ENCODE assay signal across 7 mouse cellular contexts in genomic region chr6:30357561-30358177, GRCm38 (mm10). TPM values are rescaled to one million over a fixed set of nuclear protein-coding genes. Genes with fewer than 3 reads are reported as not detected.
A peak's percentile ranks its signal among the peaks of the same experiment; 100 is the strongest.
DNase-seq lines count a peak whose midpoint lies in the region; ATAC-seq lines count a peak whose summit lies in the region.

No protein-coding gene starts in this region.

- peak; percentile 84 for DNase-seq in T-cell, adult 2 months (ENCODE audit: low spot score)
- peak; percentile 72 to 86 for DNase-seq in cerebellum, adult 18-20 months
- DNase-seq in left cerebral cortex, postnatal 10 days (ENCODE audit: extremely low spot score in 1 of 2, low spot score in 2 of 2): peak; percentile 76 to 79
- peak; percentile 85 for DNase-seq in mesoderm, embryonic 11.5 days (ENCODE audit: low read depth, low spot score)
- peak; percentile 69 for DNase-seq in skeletal muscle tissue, adult 2 months (ENCODE audit: low read depth, low spot score)

- no peak overlapping the region for H3K4me3 ChIP-seq in hindbrain, embryonic 15.5 days

- H3K4me1 ChIP-seq in hindbrain, embryonic 15.5 days (replicated peaks): no peaks in the 10 kb centered on the region

- no peak overlapping the region for H3K27ac ChIP-seq in hindbrain, embryonic 15.5 days (replicated peaks)

- no peak overlapping the region for H3K4me2 ChIP-seq in hindbrain, embryonic 15.5 days

- 20% methylated on average over 9 of the region's 9 CpGs for WGBS in hindbrain, embryonic 15.5 days

- no peaks in the 10 kb centered on the region for H3K9me3 ChIP-seq in hindbrain, embryonic 15.5 days

- no peaks in the 10 kb centered on the region for H3K27me3 ChIP-seq in hindbrain, embryonic 15.5 days

- intact Hi-C loops in left cerebral cortex, postnatal 10 days (cut with DNase I): loop anchor here (5.0 kb wide), 3 partner anchors 135 to 265 kb away; no protein-coding TSS in a partner anchor

- H3K36me3 ChIP-seq in hindbrain, embryonic 15.5 days: 0 out of 2 replicates have a peak, but pooled peaks cover 4% of the 10 kb centered on the region

- H3K9ac ChIP-seq in hindbrain, embryonic 15.5 days: no peak overlapping the region

- ATAC-seq in frontal cortex, adult (ENCODE audit: low TSS enrichment): peak; percentile 58; the same call in 1 of the 2 replicates
- ATAC-seq in hindbrain, embryonic 15.5 days (ENCODE audit: low FRiP score, low read depth): peak; percentile 46; the same call in 1 of the 2 replicates

RNA-seq across cellular contexts. Expression of gene Zc3hc1, which starts 33.2 kb away (rescaled TPM):
- 61.1 and 61.3 TPM in 2 replicates for polyA plus RNA-seq in hindbrain, embryonic 15.5 days (2015; fragmentation: Nextera tagmentation; extraction: Ambion mirVana)
- total RNA-seq in left cerebral cortex, postnatal 10 days (2021): 10 to 100 TPM; 29.0 to 29.1 TPM

RNA-seq across cellular contexts. Expression of gene Klhdc10, which starts 44.0 kb away (rescaled TPM):
- polyA plus RNA-seq in hindbrain, embryonic 15.5 days (2015; fragmentation: Nextera tagmentation; extraction: Ambion mirVana): 34.4 and 36.9 TPM in 2 replicates
- total RNA-seq in left cerebral cortex, postnatal 10 days (2021): 100 to 1,000 TPM; 151 to 161 TPM

RNA-seq across cellular contexts. Expression of gene Ube2h, which starts 53.3 kb away (rescaled TPM):
- 57.1 and 59.5 TPM in 2 replicates for polyA plus RNA-seq in hindbrain, embryonic 15.5 days (2015; fragmentation: Nextera tagmentation; extraction: Ambion mirVana)
- 10 to 100 TPM; 92.0 to 93.9 TPM for total RNA-seq in left cerebral cortex, postnatal 10 days (2021)
